Comparison of ENCODE assay signal across 12 mouse cellular contexts in genomic region chr1:174536742-174537453, GRCm38 (mm10). TPM values are rescaled to one million over a fixed set of nuclear protein-coding genes. Genes with fewer than 3 reads are reported as not detected.
DNase-seq lines count a peak whose midpoint lies in the region; ATAC-seq lines count a peak whose summit lies in the region.
"Had no signal": no experiment of that assay in that cellular context is flagged by ENCODE, and none has a peak within 500 bp of the region (broad histone marks: within the 10 kb centered on the region; RNA-seq: fewer than 3 reads in every experiment).

No protein-coding gene starts in this region.

- no peak for DNase-seq in embryonic facial prominence, embryonic 11.5 days (ENCODE audit: low spot score)
- DNase-seq in embryonic facial prominence, embryonic 10.5 days (ENCODE audit: low spot score) = no peak
- peak; percentile 24 for DNase-seq in R1 (ENCODE audit: low read depth, low spot score)
- DNase-seq in forebrain, embryonic 14.5 days (ENCODE audit: low spot score) = peak; percentile 34
- DNase-seq in B cell, adult 2 months = no peak
- no peak for DNase-seq in cerebellum, adult 18-20 months
- no peak for DNase-seq in embryo, embryonic 9.5 days (ENCODE audit: extremely low spot score)
- DNase-seq: heart, postnatal 36 days; kidney, postnatal 10 days; thymus, adult 2 months had no signal

- no peaks in the 10 kb centered on the region for H3K4me1 ChIP-seq in embryonic facial prominence, embryonic 11.5 days (ENCODE audit: control insufficient read depth, insufficient read depth, low read length)
- H3K4me1 ChIP-seq in embryonic facial prominence, embryonic 10.5 days = peaks cover 6% of the 10 kb centered on the region; the same call in 1 of the 2 replicates
- H3K4me1 ChIP-seq in forebrain, embryonic 14.5 days (ENCODE audit: control insufficient read depth, insufficient read depth, low read length) = peaks cover 9% of the 10 kb centered on the region
- H3K4me1 ChIP-seq in midbrain, embryonic 13.5 days (replicated peaks) = peaks cover 12% of the 10 kb centered on the region

- 49% methylated on average over 11 of the region's 11 CpGs for WGBS in embryonic facial prominence, embryonic 11.5 days
- 57% methylated on average over 11 of the region's 11 CpGs for WGBS in embryonic facial prominence, embryonic 10.5 days
- WGBS in forebrain, embryonic 14.5 days = 29% methylated on average over 11 of the region's 11 CpGs
- WGBS in midbrain, embryonic 13.5 days = 51% methylated on average over 11 of the region's 11 CpGs

- peak; percentile 37; the same call in 1 of the 2 replicates for ATAC-seq in embryonic facial prominence, embryonic 11.5 days (replicated peaks; ENCODE audit: insufficient number of reproducible peaks, low FRiP score, low TSS enrichment, low read depth)
- peak; percentile 80 for ATAC-seq in forebrain, embryonic 14.5 days
- ATAC-seq in midbrain, embryonic 13.5 days = peak; percentile 77; the same call in 1 of the 2 replicates
- ATAC-seq: lung, postnatal 0 days had no signal

- no peaks in the 10 kb centered on the region for H3K9me3 ChIP-seq in embryonic facial prominence, embryonic 11.5 days (replicated peaks; ENCODE audit: control insufficient read depth, low read length)
- no peaks in the 10 kb centered on the region for H3K9me3 ChIP-seq in embryonic facial prominence, embryonic 10.5 days
- H3K9me3 ChIP-seq in forebrain, embryonic 14.5 days (replicated peaks; ENCODE audit: control insufficient read depth, low read length) = no peaks in the 10 kb centered on the region
- H3K9me3 ChIP-seq in midbrain, embryonic 13.5 days = no peaks in the 10 kb centered on the region

- H3K9ac ChIP-seq in embryonic facial prominence, embryonic 11.5 days (replicated peaks; ENCODE audit: low read length) = no peak overlapping the region
- H3K9ac ChIP-seq in forebrain, embryonic 14.5 days (ENCODE audit: low read length) = no peak overlapping the region
- H3K9ac ChIP-seq in midbrain, embryonic 13.5 days (replicated peaks) = no peak overlapping the region

- no peaks in the 10 kb centered on the region for H3K27me3 ChIP-seq in embryonic facial prominence, embryonic 11.5 days (ENCODE audit: control insufficient read depth, insufficient read depth, low read length)
- no peaks in the 10 kb centered on the region for H3K27me3 ChIP-seq in embryonic facial prominence, embryonic 10.5 days (replicated peaks; ENCODE audit: low read depth, poor library complexity, severe bottlenecking)
- H3K27me3 ChIP-seq in forebrain, embryonic 14.5 days (replicated peaks; ENCODE audit: control insufficient read depth, insufficient read depth, low read length) = no peaks in the 10 kb centered on the region
- no peaks in the 10 kb centered on the region for H3K27me3 ChIP-seq in midbrain, embryonic 13.5 days

- no peak overlapping the region for H3K4me2 ChIP-seq in embryonic facial prominence, embryonic 11.5 days (ENCODE audit: low read depth, low read length)
- no peak overlapping the region for H3K4me2 ChIP-seq in forebrain, embryonic 14.5 days (ENCODE audit: low read length)
- H3K4me2 ChIP-seq in midbrain, embryonic 13.5 days (replicated peaks) = no peak overlapping the region; the same call in 1 of the 2 replicates

- no peaks in the 10 kb centered on the region for H3K36me3 ChIP-seq in embryonic facial prominence, embryonic 11.5 days (replicated peaks; ENCODE audit: control insufficient read depth, insufficient read depth, low read depth, low read length)
- H3K36me3 ChIP-seq in embryonic facial prominence, embryonic 10.5 days (replicated peaks) = no peaks in the 10 kb centered on the region; the same call in 1 of the 2 replicates
- no peaks in the 10 kb centered on the region for H3K36me3 ChIP-seq in forebrain, embryonic 14.5 days (ENCODE audit: control insufficient read depth, insufficient read depth, low read length)
- H3K36me3 ChIP-seq in midbrain, embryonic 13.5 days = 0 out of 2 replicates have a peak, but pooled peaks cover 6% of the 10 kb centered on the region

- no peak overlapping the region for H3K27ac ChIP-seq in embryonic facial prominence, embryonic 11.5 days (replicated peaks; ENCODE audit: low read depth, low read length)
- H3K27ac ChIP-seq in embryonic facial prominence, embryonic 10.5 days (replicated peaks) = no peak overlapping the region
- no peak overlapping the region for H3K27ac ChIP-seq in forebrain, embryonic 14.5 days (ENCODE audit: low read depth, low read length)
- H3K27ac ChIP-seq in midbrain, embryonic 13.5 days = peak overlapping the region; percentile 45; the same call in 1 of the 2 replicates

- no peak overlapping the region for H3K4me3 ChIP-seq in embryonic facial prominence, embryonic 11.5 days (ENCODE audit: low read depth, low read length)
- no peak overlapping the region for H3K4me3 ChIP-seq in embryonic facial prominence, embryonic 10.5 days
- no peak overlapping the region for H3K4me3 ChIP-seq in forebrain, embryonic 14.5 days (ENCODE audit: low read depth, low read length)
- H3K4me3 ChIP-seq in midbrain, embryonic 13.5 days (replicated peaks) = no peak overlapping the region

RNA-seq across cellular contexts. Expression of gene Fmn2, which starts 35.3 kb away (rescaled TPM):
- 2.1 and 2.2 TPM in 2 replicates for polyA plus RNA-seq in embryonic facial prominence, embryonic 11.5 days (2014; fragmentation: Nextera tagmentation; extraction: Ambion mirVana)
- 2.4 and 2.5 TPM in 2 replicates for polyA plus RNA-seq in embryonic facial prominence, embryonic 10.5 days (2016; fragmentation: Nextera tagmentation; extraction: Ambion mirVana)
- 5.0 and 6.4 TPM in 2 replicates for polyA plus RNA-seq in forebrain, embryonic 14.5 days (2014; fragmentation: Nextera tagmentation; extraction: Ambion mirVana)
- 9.9 and 11.3 TPM in 2 replicates for polyA plus RNA-seq in midbrain, embryonic 13.5 days (2015; fragmentation: Nextera tagmentation; extraction: Ambion mirVana)

Comparison
In these comparisons a context has a peak if more than half of its experiments do, and no peak if none do; other contexts are left out.
1. DNase-seq: peak in R1 (single experiment) and forebrain, embryonic 14.5 days (single experiment); none in embryonic facial prominence, embryonic 11.5 days (single experiment), embryonic facial prominence, embryonic 10.5 days (single experiment), B cell, adult 2 months (0 of 2), cerebellum, adult 18-20 months (0 of 2) and embryo, embryonic 9.5 days (single experiment).
2. Peak in every context shown above with its lines, with median percentiles within 50 percentile points of each other: ATAC-seq.